Mouse (Mus musculus): ENCODE results near the gene Capg. TPM values are rescaled to one million over a fixed set of nuclear protein-coding genes. Genes with fewer than 3 reads are reported as not detected.
A peak's percentile ranks its signal among the peaks of the same experiment; 100 is the strongest.

The Capg gene
- polyA plus RNA-seq, 1 experiment from 2014 or later: 5.7 TPM

DNA sequence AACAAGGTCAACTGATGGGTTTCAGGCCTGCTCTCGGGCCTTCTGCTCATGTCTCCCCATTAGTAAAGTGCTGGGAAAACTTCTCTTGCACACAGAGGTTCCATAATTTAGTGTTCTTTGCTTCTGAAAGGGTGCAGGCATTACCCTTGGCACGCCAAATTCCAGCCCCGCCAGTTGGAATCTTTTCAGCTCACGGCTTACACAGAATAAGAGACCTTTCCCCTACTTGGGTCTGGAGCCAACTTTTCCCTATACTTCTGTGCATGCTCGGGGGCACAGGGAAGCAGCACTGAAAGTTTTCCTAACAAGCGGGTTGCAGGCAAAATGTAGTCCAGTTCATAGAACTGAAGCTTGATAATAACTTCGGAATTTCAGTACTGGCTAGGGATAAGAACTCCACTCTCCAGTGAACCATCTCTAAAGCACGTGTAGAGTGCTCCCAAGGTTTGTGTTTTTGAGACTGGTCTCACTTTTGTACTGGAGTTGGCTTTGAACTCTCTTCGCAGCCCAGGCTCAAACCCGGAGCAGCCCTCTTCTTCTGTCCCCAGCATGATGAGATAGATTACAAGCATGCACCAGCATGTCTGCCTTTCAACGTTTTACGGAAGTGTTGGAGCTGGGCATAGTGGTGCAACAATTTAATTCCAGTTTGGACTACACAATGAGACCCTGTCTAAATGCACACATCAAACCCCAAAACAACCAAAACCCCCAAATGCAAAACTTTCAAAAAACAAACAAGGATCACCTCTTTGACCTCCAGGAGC lies 54.8 kb downstream of the Capg start:
- ATAC-seq: no peak; the same call in none of the 2 replicates
- H3K27me3 ChIP-seq: no peaks in the 10 kb centered on the region
- WGBS: 50% methylated on average over 12 of the region's 12 CpGs

DNA sequence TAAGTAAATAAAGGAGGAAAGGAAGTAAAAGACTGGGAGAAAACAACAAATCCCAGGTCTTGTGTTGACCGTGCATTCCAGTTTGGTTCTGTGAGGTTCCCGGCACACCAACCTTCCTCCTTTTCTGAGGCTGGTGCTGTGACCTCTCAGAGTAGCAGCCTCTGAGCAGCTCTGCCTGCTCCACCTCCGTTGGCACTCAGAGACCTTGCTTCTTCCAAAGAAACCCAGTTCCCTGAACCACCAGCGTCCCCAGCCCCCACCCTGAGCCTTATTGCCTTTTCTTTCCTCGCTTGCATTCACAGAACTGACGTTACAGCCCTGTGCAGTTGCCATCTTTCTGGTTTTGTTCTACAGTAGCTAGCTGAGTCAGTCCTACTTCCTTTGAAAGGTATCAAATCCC lies 56.0 kb downstream of the Capg start:
- Histone ChIP-seq H3K27ac (no peak overlapping the region), H3K4me3 (replicated peaks) (no peak overlapping the region), H3K36me3 (peaks cover 16% of the 10 kb centered on the region), H3K9ac (replicated peaks) (no peak overlapping the region), H3K9me3 (no peaks in the 10 kb centered on the region), H3K27me3 (no peaks in the 10 kb centered on the region), H3K4me1 (replicated peaks) (peaks cover 20% of the 10 kb centered on the region), H3K4me2 (replicated peaks) (no peak overlapping the region)
- 81% methylated on average over 6 of the region's 6 CpGs for WGBS
- no peak for ATAC-seq

More for the DNA sequence above, 54.8 kb downstream of the Capg start:
- Histone ChIP-seq H3K27ac (peak overlapping the region; percentile 17; the same call in 1 of the 2 replicates), H3K4me1 (replicated peaks) (peaks cover 20% of the 10 kb centered on the region), H3K9me3 (no peaks in the 10 kb centered on the region), H3K4me2 (replicated peaks) (peak overlapping the region; percentile 67), H3K4me3 (replicated peaks) (peak overlapping the region; percentile 64), H3K36me3 (peaks cover 6% of the 10 kb centered on the region), H3K9ac (replicated peaks) (peak overlapping the region; percentile 77)

DNA sequence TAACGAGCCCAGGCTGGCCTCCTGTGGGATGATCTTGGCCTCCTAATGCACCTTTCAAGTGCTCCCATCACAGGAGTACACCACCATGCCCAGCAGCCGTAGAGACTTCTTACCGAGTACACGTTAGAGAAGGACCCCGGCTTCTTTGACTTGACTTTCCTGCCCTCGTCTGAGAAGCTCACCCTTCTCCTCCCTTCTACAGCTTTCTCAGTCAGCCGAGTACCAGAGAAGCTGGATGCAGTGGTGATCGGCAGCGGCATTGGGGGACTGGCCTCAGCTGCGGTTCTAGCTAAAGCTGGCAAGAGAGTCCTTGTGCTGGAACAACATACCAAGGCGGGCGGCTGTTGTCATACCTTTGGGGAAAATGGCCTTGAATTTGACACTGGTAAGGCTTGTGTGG lies 56.6 kb downstream of the Capg start:
- Histone ChIP-seq H3K4me2 (replicated peaks) (no peak overlapping the region), H3K27me3 (no peaks in the 10 kb centered on the region), H3K9me3 (no peaks in the 10 kb centered on the region), H3K4me1 (replicated peaks) (peaks cover 20% of the 10 kb centered on the region), H3K36me3 (peaks cover 21% of the 10 kb centered on the region), H3K9ac (replicated peaks) (no peak overlapping the region), H3K4me3 (replicated peaks) (no peak overlapping the region), H3K27ac (no peak overlapping the region)
- no peak for ATAC-seq
- WGBS: 87% methylated on average over 12 of the region's 12 CpGs

DNA sequence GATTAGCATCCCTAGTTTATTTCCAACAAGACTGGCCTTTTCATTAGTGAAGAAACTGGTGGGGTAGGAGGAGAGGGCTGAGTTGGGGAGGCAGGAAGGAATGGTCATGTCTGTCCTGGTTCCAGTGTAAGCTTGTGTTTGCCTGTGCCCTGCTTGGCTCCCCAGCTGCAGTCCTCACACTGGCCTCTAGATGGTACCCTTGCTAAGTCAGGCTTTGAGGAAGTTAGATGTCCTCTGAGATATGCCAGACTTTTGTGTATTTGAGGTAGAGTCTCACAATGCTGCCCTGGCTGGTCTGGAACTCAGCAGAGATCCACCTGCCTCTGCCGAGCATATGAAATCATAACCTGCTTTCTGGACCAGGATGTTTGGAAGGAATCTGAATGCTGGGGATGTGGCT lies 57.5 kb downstream of the Capg start:
- H3K4me1 ChIP-seq (replicated peaks): peaks cover 19% of the 10 kb centered on the region
- no peak overlapping the region for H3K9ac ChIP-seq (replicated peaks)
- no peak overlapping the region for H3K4me3 ChIP-seq (replicated peaks)
- no peak for ATAC-seq
- no peak overlapping the region for H3K27ac ChIP-seq
- H3K36me3 ChIP-seq: peaks cover 31% of the 10 kb centered on the region
- no peaks in the 10 kb centered on the region for H3K9me3 ChIP-seq
- 74% methylated on average over 1 of the region's 1 CpGs for WGBS
- no peaks in the 10 kb centered on the region for H3K27me3 ChIP-seq
- H3K4me2 ChIP-seq (replicated peaks): no peak overlapping the region

DNA sequence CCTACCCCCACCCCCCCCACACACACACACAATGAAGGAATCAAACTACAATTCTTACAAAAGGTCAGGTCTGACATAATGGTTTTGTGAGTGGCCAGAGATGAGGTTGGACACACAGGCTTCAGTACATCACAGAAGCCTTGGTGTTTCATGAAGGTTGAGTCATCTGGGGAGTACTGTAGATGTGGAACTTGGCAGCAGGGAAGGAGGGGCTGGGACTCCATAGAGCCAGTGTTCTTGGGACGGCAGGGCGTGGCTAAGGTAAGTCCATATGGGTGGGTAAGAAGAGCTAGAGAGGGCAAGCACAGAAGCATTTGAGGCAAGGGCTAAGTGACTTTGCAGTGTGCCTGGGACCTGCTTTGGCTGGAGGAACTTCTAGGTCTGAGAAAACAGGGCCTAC lies 59.9 kb downstream of the Capg start:
- H3K27me3 ChIP-seq: no peaks in the 10 kb centered on the region
- H3K9me3 ChIP-seq: no peaks in the 10 kb centered on the region
- H3K27ac ChIP-seq: no peak overlapping the region
- peaks cover 2% of the 10 kb centered on the region; the same call in 1 of the 2 replicates for H3K4me1 ChIP-seq (replicated peaks)
- 85% methylated on average over 2 of the region's 2 CpGs for WGBS
- H3K4me2 ChIP-seq (replicated peaks): no peak overlapping the region
- no peak for ATAC-seq
- no peak overlapping the region for H3K4me3 ChIP-seq (replicated peaks)
- H3K36me3 ChIP-seq: peaks cover 48% of the 10 kb centered on the region
- no peak overlapping the region for H3K9ac ChIP-seq (replicated peaks)

DNA sequence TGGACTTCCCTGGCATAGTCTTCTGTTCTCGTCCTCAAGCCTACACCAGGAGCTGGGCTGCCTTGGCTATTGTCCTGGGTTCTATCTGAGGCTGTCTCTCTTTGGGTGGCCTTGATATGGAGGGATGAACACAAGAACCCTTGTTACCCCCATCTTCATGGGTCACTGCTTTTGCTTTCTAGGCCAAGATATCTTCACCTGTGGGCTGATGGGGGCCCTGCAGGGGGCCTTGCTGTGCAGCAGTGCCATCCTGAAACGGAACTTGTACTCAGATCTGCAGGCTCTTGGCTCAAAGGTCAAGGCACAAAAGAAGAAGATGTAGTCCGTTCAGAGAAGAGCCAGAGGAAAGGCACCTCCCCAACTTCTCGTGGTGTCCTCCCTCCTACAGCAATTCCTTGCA lies 62.9 kb downstream of the Capg start:
- H3K36me3 ChIP-seq: peaks cover 76% of the 10 kb centered on the region
- H3K4me3 ChIP-seq (replicated peaks): no peak overlapping the region
- H3K9me3 ChIP-seq: no peaks in the 10 kb centered on the region
- H3K4me1 ChIP-seq (replicated peaks): no peaks in the 10 kb centered on the region
- no peak overlapping the region for H3K9ac ChIP-seq (replicated peaks)
- ATAC-seq: no peak
- H3K27me3 ChIP-seq: no peaks in the 10 kb centered on the region
- WGBS: 84% methylated on average over 4 of the region's 4 CpGs
- no peak overlapping the region for H3K4me2 ChIP-seq (replicated peaks)
- H3K27ac ChIP-seq: no peak overlapping the region

DNA sequence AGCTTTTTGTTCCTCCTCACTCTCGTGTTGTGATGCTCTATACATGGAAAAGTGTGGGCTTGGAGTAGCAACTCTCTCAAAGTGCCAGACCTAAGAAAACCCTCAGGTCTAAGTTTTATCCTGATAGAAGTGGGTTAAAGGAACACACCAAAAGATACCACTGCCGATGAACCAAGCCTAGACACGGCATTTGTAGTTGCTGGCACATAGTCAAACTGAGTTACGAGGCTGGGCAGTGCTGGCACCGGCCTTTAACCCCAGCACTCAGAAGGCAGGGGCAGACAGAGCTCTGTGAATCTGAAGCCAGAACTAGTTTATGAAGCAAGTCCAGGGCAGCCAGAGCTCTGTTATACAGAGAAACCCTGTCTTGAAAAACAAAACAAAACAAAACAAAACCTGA lies 63.5 kb downstream of the Capg start:
- no peaks in the 10 kb centered on the region for H3K4me1 ChIP-seq (replicated peaks)
- H3K4me3 ChIP-seq (replicated peaks): no peak overlapping the region
- WGBS: 93% methylated on average over 5 of the region's 5 CpGs
- no peak overlapping the region for H3K27ac ChIP-seq
- H3K9ac ChIP-seq (replicated peaks): no peak overlapping the region
- no peak for ATAC-seq
- H3K27me3 ChIP-seq: no peaks in the 10 kb centered on the region
- H3K4me2 ChIP-seq (replicated peaks): no peak overlapping the region
- no peaks in the 10 kb centered on the region for H3K9me3 ChIP-seq
- peaks cover 79% of the 10 kb centered on the region for H3K36me3 ChIP-seq

DNA sequence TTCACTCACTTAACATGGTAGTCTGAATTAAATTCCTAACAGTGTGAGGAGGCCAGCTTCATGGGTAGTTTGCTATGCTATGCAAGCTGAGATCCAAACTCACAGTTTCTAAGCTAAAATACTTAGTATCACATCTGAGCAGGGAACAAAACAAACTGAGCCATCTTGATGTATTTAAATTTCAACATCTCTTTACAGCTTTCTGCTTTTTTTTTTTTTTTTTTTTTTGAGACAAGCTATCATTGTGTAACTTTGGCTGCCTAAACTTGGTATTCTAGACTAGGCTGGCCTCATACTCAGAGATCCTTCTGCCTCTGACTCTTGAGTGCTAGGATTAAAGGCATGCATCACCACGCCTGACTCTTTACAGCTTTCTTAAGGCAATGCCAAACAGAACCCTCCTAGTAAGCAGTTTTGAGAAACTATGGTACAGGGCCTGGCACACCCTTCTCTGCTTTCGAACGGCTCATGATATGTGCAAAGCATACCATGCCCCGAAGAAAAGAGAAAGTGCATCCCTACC lies 64.5 kb downstream of the Capg start:
- peaks cover 85% of the 10 kb centered on the region for H3K36me3 ChIP-seq
- WGBS: 94% methylated on average over 4 of the region's 4 CpGs
- no peak overlapping the region for H3K4me3 ChIP-seq (replicated peaks)

DNA sequence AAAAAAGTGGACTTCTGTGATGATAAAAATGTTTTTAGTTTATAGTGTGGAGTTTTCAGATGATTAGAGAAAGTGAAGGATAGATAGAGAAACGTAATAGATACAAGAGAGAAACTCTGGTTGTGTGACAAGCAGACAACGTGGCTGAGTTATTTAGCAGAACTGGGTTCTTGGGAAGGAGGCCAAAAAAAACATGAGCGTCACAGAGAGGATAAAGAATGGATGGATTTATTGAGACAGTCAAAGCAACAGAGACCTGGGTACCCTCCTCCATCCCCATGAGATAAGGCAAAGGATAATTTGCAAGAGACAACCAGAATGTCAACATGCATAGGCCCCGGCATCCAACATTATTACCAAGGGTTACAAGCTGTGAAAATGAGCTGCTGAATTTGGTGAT lies 66.1 kb downstream of the Capg start:
- Histone ChIP-seq H3K4me3 (replicated peaks) (no peak overlapping the region), H3K9me3 (no peaks in the 10 kb centered on the region), H3K9ac (replicated peaks) (no peak overlapping the region), H3K36me3 (peaks cover 73% of the 10 kb centered on the region), H3K27me3 (no peaks in the 10 kb centered on the region), H3K4me2 (replicated peaks) (no peak overlapping the region), H3K4me1 (replicated peaks) (peaks cover 16% of the 10 kb centered on the region), H3K27ac (no peak overlapping the region)
- no peak for ATAC-seq
- WGBS: 91% methylated on average over 4 of the region's 4 CpGs

More for the DNA sequence above, 64.5 kb downstream of the Capg start:
- Histone ChIP-seq H3K27ac (no peak overlapping the region), H3K9ac (replicated peaks) (no peak overlapping the region), H3K27me3 (no peaks in the 10 kb centered on the region), H3K9me3 (no peaks in the 10 kb centered on the region), H3K4me1 (replicated peaks) (peaks cover under 1% of the 10 kb centered on the region), H3K4me2 (replicated peaks) (no peak overlapping the region)
- no peak for ATAC-seq

Other genes with a start within 250 kb of the Capg start
- gene Sftpb, start 239.8 kb upstream of the Capg start, polyA plus RNA-seq (2015; fragmentation: Nextera tagmentation; extraction: Ambion mirVana): not detected in 2 replicates
- gene Usp39, start 199.2 kb upstream of the Capg start, polyA plus RNA-seq (2015; fragmentation: Nextera tagmentation; extraction: Ambion mirVana): 51.5 and 53.4 TPM in 2 replicates
- gene 0610030E20Rik, start 197.1 kb upstream of the Capg start, polyA plus RNA-seq (2015; fragmentation: Nextera tagmentation; extraction: Ambion mirVana): 21.7 and 23.9 TPM in 2 replicates
- gene Tmem150a, start 188.9 kb upstream of the Capg start, polyA plus RNA-seq (2015; fragmentation: Nextera tagmentation; extraction: Ambion mirVana): 10.3 and 11.5 TPM in 2 replicates
- gene Rnf181, start 177.4 kb upstream of the Capg start, polyA plus RNA-seq (2015; fragmentation: Nextera tagmentation; extraction: Ambion mirVana): 127 and 132 TPM in 2 replicates
- 14.5 and 15.9 TPM in 2 replicates for gene Vamp5, start 163.9 kb upstream of the Capg start, polyA plus RNA-seq (2015; fragmentation: Nextera tagmentation; extraction: Ambion mirVana)
- 21.7 and 21.9 TPM in 2 replicates for gene Vamp8, start 153.7 kb upstream of the Capg start, polyA plus RNA-seq (2015; fragmentation: Nextera tagmentation; extraction: Ambion mirVana)
- gene Ggcx, start 130.1 kb upstream of the Capg start, polyA plus RNA-seq (2015; fragmentation: Nextera tagmentation; extraction: Ambion mirVana): 14.4 and 18.7 TPM in 2 replicates
- gene Mat2a, start 104.8 kb upstream of the Capg start, polyA plus RNA-seq (2015; fragmentation: Nextera tagmentation; extraction: Ambion mirVana): 439 and 454 TPM in 2 replicates
- gene Sh2d6, start 22.7 kb upstream of the Capg start, polyA plus RNA-seq (2015; fragmentation: Nextera tagmentation; extraction: Ambion mirVana): 1.5 TPM in 2 replicates
- gene Elmod3, start 54.0 kb downstream of the Capg start, polyA plus RNA-seq (2015; fragmentation: Nextera tagmentation; extraction: Ambion mirVana): 15.7 and 16.5 TPM in 2 replicates
- 5.0 and 6.2 TPM in 2 replicates for gene Retsat, start 54.1 kb downstream of the Capg start, polyA plus RNA-seq (2015; fragmentation: Nextera tagmentation; extraction: Ambion mirVana)
- gene Tgoln1, start 72.6 kb downstream of the Capg start, polyA plus RNA-seq (2015; fragmentation: Nextera tagmentation; extraction: Ambion mirVana): 39.6 and 41.2 TPM in 2 replicates
- gene Tcf7l1, start 244.9 kb downstream of the Capg start, polyA plus RNA-seq (2015; fragmentation: Nextera tagmentation; extraction: Ambion mirVana): 7.9 and 9.7 TPM in 2 replicates